Mouse (Mus musculus) heart, adult 2 months (tissue): Measurements from ENCODE around the gene Cmtm5. TPM values are rescaled to one million over a fixed set of nuclear protein-coding genes. Genes with fewer than 3 reads are reported as not detected.
A peak's percentile ranks its signal among the peaks of the same experiment; 100 is the strongest.
"Not testable (repeated sequence)": the region's sequence is repeated elsewhere in the genome, so short reads cannot be mapped to it uniquely, and the experiment has no call there.

ENCODE experiments used
- DNase-seq, 2 experiments: peaks; one replicate each; pipeline ENCODE4 v3.0.0; 2021
- H3K27ac ChIP-seq: fragments of 200-600 bp; 2 replicates; pipeline ENCODE4 v1.8.1; 2022
- H3K27me3 ChIP-seq: fragments of 200-500 bp; 2 replicates; pipeline ENCODE4 v1.6.1; 2012; ENCODE audit warnings: mild to moderate bottlenecking, low read length, inconsistent platforms, mixed read lengths; ENCODE audit not compliant: control insufficient read depth, insufficient read depth
- H3K36me3 ChIP-seq: fragments of 200-500 bp; 2 replicates; pipeline ENCODE4 v1.6.1; 2012; ENCODE audit warnings: low read length, inconsistent platforms; ENCODE audit not compliant: control insufficient read depth, insufficient read depth
- H3K4me1 ChIP-seq: fragments of 200-500 bp; 2 replicates; pipeline ENCODE4 v1.6.1; 2011; ENCODE audit warnings: low read length; ENCODE audit not compliant: control insufficient read depth, insufficient read depth
- H3K4me3 ChIP-seq: fragments of 200-600 bp; 2 replicates; pipeline ENCODE4 v1.8.1; 2022
- H3K79me2 ChIP-seq: fragments of 200-500 bp; replicated peaks from 2 replicates; pipeline ENCODE4 v1.6.1; 2012; ENCODE audit warnings: mild to moderate bottlenecking, inconsistent platforms, low read length, moderate library complexity, mixed read lengths; ENCODE audit not compliant: control insufficient read depth, insufficient read depth
- H3K9ac ChIP-seq: fragments of 200-500 bp; 2 replicates; pipeline ENCODE4 v1.6.1; 2012; ENCODE audit warnings: low read depth, mild to moderate bottlenecking, control low read depth, inconsistent platforms, low read length, mixed read lengths
- CTCF ChIP-seq: fragments of 200-600 bp; IDR thresholded peaks from 2 replicates; pipeline ENCODE4 v1.8.1; 2022; ENCODE audit warnings: antibody characterized with exemption, mild to moderate bottlenecking, moderate library complexity
- EP300 ChIP-seq: fragments of 200-500 bp; IDR thresholded peaks from 2 replicates; pipeline ENCODE4 v1.6.1; 2011; ENCODE audit warnings: low read depth, low read length, control low read depth; ENCODE audit not compliant: insufficient read depth
- POLR2A ChIP-seq: fragments of 200-500 bp; IDR thresholded peaks from 2 replicates; pipeline ENCODE4 v1.6.1; 2011; ENCODE audit warnings: mild to moderate bottlenecking, low read depth, low read length, control low read depth; ENCODE audit not compliant: insufficient read depth
- WGBS: fragments of 180-500 bp; shearing (Covaris S2); methylation state at CpG from one replicate; pipeline ENCODE4 v1.1.7; 2018; 5-methylcytosine and 5-hydroxymethylcytosine counted together
- intact Hi-C: fragments of 180-260 bp; cut with DNase I; formaldehyde crosslinking; loops from one replicate; pipeline ENCODE4 v1.15.1; 2025
- polyA plus RNA-seq: library from polyadenylated mRNA; depleted of rRNA; stranded (reverse); fragments of >200 nt; gene quantifications from 2 replicates; pipeline ENCODE4 v1.2.3, GENCODE M21; 2012
- total RNA-seq, 2 experiments: library from RNA; stranded (reverse); gene quantifications; 2 replicates each; pipeline ENCODE4 v1.2.3; 2021

The Cmtm5 gene
- total and polyA plus RNA-seq, 3 experiments, result 0.30 to 1.8 TPM; not detected in 1

DNA sequence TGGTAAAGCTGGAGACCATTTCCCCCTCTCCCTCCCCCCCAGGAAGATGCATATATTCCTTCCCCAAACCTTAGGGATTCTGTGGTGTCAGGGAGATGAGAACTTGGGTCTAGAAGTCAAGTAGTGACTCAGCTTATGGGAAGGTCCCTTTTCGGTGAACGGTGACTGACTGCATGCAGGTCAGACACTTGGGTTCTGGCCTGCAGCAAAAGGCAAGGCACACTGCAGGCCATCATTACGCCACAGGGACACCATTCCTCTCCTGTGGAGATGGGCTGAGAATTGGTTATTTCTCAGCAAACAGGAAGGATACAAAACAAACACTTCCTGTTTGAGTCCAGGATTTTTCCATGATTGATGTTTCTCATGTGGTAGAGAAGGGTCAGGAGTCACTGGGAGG is 23.1 kb downstream of the Cmtm5 start:
- Histone ChIP-seq H3K27me3 (no peaks in the 10 kb centered on the region; the same call in 1 of the 2 replicates), H3K36me3 (no peaks in the 10 kb centered on the region; the same call in 1 of the 2 replicates), H3K4me1 (no peaks in the 10 kb centered on the region), H3K79me2 (no peaks in the 10 kb centered on the region), H3K9ac (peak overlapping the region; percentile 69), H3K27ac (peak overlapping the region; percentile 36), H3K4me3 (peak overlapping the region; percentile 38)
- intact Hi-C loops, result no loop called here
- WGBS, result 66% methylated on average over 3 of the region's 3 CpGs
- TF ChIP-seq POLR2A, result peak; percentile 69
- no peak for TF ChIP-seq CTCF
- TF ChIP-seq EP300, result peak; percentile 73
- DNase-seq, result no peak

DNA sequence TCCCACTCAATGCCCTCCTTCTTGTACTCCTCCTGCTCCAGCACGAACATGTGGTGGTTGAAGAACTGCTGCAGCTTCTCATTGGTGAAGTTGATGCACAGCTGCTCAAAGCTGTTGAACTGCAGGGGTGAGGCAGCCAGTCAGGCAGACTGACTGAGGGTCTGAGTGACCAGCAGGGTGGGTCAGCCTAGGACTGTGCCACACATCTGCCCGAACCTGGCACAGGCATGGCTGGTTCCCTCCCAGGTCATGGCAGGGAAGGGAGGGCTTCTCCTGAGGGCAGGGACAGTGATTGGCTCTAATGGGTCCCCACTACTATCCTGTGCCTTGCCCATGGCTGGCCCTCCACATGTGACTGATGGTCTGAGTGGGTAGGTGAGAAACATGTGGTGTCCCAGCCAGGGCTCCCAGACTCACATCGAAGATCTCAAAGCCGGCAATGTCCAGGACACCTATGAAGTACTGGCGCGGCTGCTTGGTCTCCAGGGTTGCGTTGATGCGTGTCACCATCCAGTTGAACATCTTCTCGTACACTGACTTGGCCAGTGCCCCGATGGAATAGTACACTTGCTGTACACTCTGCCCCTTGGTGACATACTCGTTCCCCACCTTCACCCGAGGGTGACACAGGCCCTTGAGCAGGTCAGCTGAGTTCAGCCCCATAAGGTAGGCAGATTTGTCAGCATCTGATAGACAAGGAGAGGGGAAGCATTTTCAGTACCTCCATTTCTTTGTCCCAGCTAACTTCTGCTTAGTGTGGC is 24.0 kb downstream of the Cmtm5 start:
- DNase-seq, H3K4me1 ChIP-seq, H3K27me3 ChIP-seq, H3K36me3 ChIP-seq, H3K79me2 ChIP-seq, intact Hi-C loops: not testable (repeated sequence)
- 63% methylated on average over 12 of the region's 12 CpGs for WGBS
- peak overlapping the region; percentile 38 for H3K4me3 ChIP-seq
- TF ChIP-seq EP300 (peak; percentile 79), POLR2A (peak; percentile 85)
- peak overlapping the region; percentile 69 for H3K9ac ChIP-seq
- H3K27ac ChIP-seq, result peak overlapping the region; percentile 36

DNA sequence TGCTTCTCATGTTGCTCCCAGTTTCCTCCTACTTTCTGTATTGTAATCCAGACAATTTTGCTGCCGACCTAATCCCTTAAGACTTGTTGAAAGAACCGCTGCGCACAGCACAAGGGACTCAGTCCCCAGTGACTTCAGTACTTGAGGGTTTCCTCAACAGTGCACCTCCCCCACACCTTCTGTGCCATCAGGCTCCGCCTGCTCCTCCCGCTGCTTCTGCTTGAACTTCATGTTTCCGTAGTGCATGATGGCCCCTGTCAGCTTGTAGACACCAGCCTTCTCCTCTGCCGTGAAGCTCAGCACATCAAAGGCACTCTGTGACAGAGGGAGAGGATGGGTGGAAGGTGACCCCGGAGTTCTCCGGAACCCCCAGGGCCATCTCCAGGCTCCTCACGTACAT is 24.7 kb downstream of the Cmtm5 start:
- intact Hi-C loops, result no loop called here

DNA sequence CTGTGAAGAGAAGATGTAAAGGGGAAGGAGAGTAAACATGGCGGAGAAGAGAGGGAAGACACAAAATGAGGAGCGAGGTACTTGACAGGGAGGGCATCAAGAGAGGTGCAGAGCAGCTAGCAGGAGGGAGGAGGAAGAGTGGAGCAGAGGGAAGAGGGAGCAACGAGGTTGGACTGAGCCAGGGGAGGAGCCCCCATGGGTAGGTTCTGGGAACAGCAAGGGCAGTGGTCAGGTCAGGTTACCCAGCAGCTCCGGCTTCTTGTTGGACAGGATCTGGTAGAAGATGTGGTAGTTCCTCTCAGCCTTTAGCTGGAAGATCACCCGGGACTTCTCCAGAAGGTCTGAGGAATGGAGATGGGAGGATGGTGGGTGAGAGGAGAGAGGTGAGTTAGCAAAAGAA is 25.4 kb downstream of the Cmtm5 start:
- Histone ChIP-seq H3K9ac (peak overlapping the region; percentile 69), H3K4me1 (no peaks in the 10 kb centered on the region), H3K79me2 (no peaks in the 10 kb centered on the region), H3K4me3 (peak overlapping the region; percentile 38), H3K27ac (peak overlapping the region; percentile 71; the same call in 1 of the 2 replicates), H3K36me3 (no peaks in the 10 kb centered on the region; the same call in 1 of the 2 replicates), H3K27me3 (no peaks in the 10 kb centered on the region)
- DNase-seq, result no peak
- intact Hi-C loops, result no loop called here
- 53% methylated on average over 5 of the region's 5 CpGs for WGBS
- TF ChIP-seq POLR2A (peak; percentile 87), CTCF (no peak), EP300 (peak; percentile 96)

More for the DNA sequence above, 24.7 kb downstream of the Cmtm5 start:
- H3K27ac ChIP-seq, result peak overlapping the region; percentile 4
- peak overlapping the region; percentile 38 for H3K4me3 ChIP-seq
- no peaks in the 10 kb centered on the region; the same call in 1 of the 2 replicates for H3K36me3 ChIP-seq
- peak overlapping the region; percentile 69 for H3K9ac ChIP-seq
- no peak for TF ChIP-seq CTCF
- peak; percentile 72; the same call in 1 of the 2 replicates for TF ChIP-seq POLR2A
- TF ChIP-seq EP300, result peak; percentile 33; the same call in 1 of the 2 replicates
- no peak for DNase-seq
- no peaks in the 10 kb centered on the region for H3K4me1 ChIP-seq
- no peaks in the 10 kb centered on the region for H3K79me2 ChIP-seq
- WGBS, result 31% methylated on average over 10 of the region's 10 CpGs
- H3K27me3 ChIP-seq, result no peaks in the 10 kb centered on the region

DNA sequence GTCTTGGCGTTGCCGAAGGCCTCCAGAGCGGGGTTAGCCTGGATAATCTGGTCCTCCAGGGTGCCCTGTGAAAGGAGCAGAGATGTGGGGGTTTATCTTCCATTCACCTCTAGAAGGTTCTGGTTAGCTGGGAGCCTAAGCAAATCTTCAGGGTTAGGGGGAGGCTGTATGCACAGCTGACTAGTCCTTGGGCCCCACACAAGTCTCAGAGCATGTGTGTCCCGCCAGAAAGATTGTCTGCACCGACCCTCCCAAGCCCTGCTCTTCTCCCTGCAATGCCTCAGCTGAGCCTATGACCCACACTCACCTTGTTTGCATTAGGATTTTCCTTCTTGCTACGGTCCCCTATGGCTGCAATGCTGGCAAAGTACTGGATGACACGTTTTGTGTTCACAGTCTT is 26.7 kb downstream of the Cmtm5 start:
- H3K4me1 ChIP-seq, result no peaks in the 10 kb centered on the region
- TF ChIP-seq EP300 (peak; percentile 57), POLR2A (peak; percentile 84), CTCF (no peak)
- WGBS, result 52% methylated on average over 7 of the region's 7 CpGs
- DNase-seq, result no peak
- no peaks in the 10 kb centered on the region for H3K79me2 ChIP-seq
- H3K36me3 ChIP-seq, result no peaks in the 10 kb centered on the region; the same call in 1 of the 2 replicates
- H3K4me3 ChIP-seq, result peak overlapping the region; percentile 59
- intact Hi-C loops, result no loop called here
- H3K27me3 ChIP-seq, result no peaks in the 10 kb centered on the region
- peak overlapping the region; percentile 71 for H3K27ac ChIP-seq
- peak overlapping the region; percentile 94 for H3K9ac ChIP-seq

DNA sequence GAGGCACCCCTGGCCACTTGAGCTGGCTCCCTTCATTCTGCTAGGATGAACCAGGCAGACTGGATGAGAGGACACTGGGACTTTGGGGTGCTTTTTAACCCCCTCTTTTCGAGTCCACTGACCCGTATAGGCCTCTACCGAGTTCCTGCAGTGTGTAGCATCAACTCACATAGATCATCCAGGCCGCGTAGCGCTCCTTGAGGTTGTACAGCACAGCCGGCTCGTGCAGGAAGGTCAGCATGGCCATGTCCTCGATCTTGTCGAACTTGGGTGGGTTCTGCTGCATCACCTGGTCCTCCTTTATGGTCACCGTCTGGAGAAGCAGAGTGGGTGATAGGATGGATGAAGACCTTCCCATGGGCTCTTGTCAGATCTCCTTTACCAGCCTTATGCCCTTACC is 27.7 kb downstream of the Cmtm5 start:
- peak in 1 of 2 experiments; percentile 24 for DNase-seq
- TF ChIP-seq POLR2A, result peak; percentile 63; the same call in 1 of the 2 replicates
- no peak for TF ChIP-seq CTCF
- TF ChIP-seq EP300, result peak; percentile 84
- Histone ChIP-seq H3K36me3 (no peaks in the 10 kb centered on the region; the same call in 1 of the 2 replicates), H3K4me1 (no peaks in the 10 kb centered on the region), H3K4me3 (peak overlapping the region; percentile 59), H3K79me2 (no peaks in the 10 kb centered on the region), H3K27ac (peak overlapping the region; percentile 93), H3K9ac (peak overlapping the region; percentile 94), H3K27me3 (no peaks in the 10 kb centered on the region)
- intact Hi-C loops, result no loop called here
- WGBS, result 63% methylated on average over 11 of the region's 11 CpGs
